Mouse (Mus musculus): ENCODE measurements around the gene Slc35f3. TPM values are rescaled to one million over a fixed set of nuclear protein-coding genes. Genes with fewer than 3 reads are reported as not detected.
"Not testable (repeated sequence)": the region's sequence is repeated elsewhere in the genome, so short reads cannot be mapped to it uniquely, and the experiment has no call there.

Gene Slc35f3
- polyA plus RNA-seq, 1 experiment: 0.91 TPM

GRCm38 (mm10) chr8:126382216-126382615 lies 83.9 kb downstream of the Slc35f3 start:
- no peak for DNase-seq
- Histone ChIP-seq H3K4me1 (ENCODE audit: control insufficient read depth, insufficient read depth, low read length) (no peaks in the 10 kb centered on the region), H3K4me3 (replicated peaks; ENCODE audit: extremely low read depth, low read depth, low read length) (no peak overlapping the region)
- 36% methylated on average over 14 of the region's 14 CpGs for WGBS
- TF ChIP-seq CTCF (IDR thresholded peaks at IDR 0.05; ENCODE audit: insufficient read depth, low read length) (no peak), POLR2A (IDR thresholded peaks at IDR 0.05; ENCODE audit: borderline replicate concordance, extremely low read depth, low read depth, low read length) (no peak)

- peak; percentile 9 for DNase-seq
- H3K4me3 ChIP-seq (replicated peaks; ENCODE audit: extremely low read depth, low read depth, low read length): no peak overlapping the region
- peak; percentile 63 for TF ChIP-seq CTCF (IDR thresholded peaks at IDR 0.05; ENCODE audit: insufficient read depth, low read length)
- TF ChIP-seq POLR2A (IDR thresholded peaks at IDR 0.05; ENCODE audit: borderline replicate concordance, extremely low read depth, low read depth, low read length): no peak
- no peaks in the 10 kb centered on the region for H3K4me1 ChIP-seq (ENCODE audit: control insufficient read depth, insufficient read depth, low read length)
- 60% methylated on average over 5 of the region's 5 CpGs for WGBS
Measured at GRCm38 (mm10) chr8:126382749-126383148, 84.4 kb downstream of the Slc35f3 start.

DNA sequence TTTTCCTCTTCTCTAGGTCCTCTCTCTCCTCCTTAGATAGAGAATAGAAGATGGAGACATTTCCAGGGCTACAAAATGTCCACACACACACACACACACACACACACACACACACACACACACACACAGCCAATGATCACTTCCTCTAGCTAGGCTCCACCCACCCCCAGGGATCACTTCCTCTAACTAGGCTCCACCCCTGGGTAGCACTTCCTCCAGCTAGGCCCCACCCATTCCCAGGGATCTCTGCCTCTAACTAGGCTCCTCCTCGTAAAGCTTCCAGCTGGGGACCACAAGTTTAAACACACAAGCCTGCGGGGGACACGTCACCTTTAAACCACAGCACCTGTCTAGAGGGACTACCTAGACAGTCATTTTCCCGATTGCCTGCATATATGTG lies 89.2 kb downstream of the Slc35f3 start:
- DNase-seq: no peak
- TF ChIP-seq POLR2A (IDR thresholded peaks at IDR 0.05; ENCODE audit: borderline replicate concordance, extremely low read depth, low read depth, low read length) (no peak), CTCF (IDR thresholded peaks at IDR 0.05; ENCODE audit: insufficient read depth, low read length) (no peak)
- H3K4me1 ChIP-seq (ENCODE audit: control insufficient read depth, insufficient read depth, low read length): no peaks in the 10 kb centered on the region
- WGBS: 77% methylated on average over 4 of the region's 4 CpGs
- no peak overlapping the region for H3K4me3 ChIP-seq (replicated peaks; ENCODE audit: extremely low read depth, low read depth, low read length)

- no peak for TF ChIP-seq POLR2A (IDR thresholded peaks at IDR 0.05; ENCODE audit: borderline replicate concordance, extremely low read depth, low read depth, low read length)
- TF ChIP-seq CTCF (IDR thresholded peaks at IDR 0.05; ENCODE audit: insufficient read depth, low read length): no peak
- Histone ChIP-seq H3K4me3 (replicated peaks; ENCODE audit: extremely low read depth, low read depth, low read length) (no peak overlapping the region), H3K4me1 (ENCODE audit: control insufficient read depth, insufficient read depth, low read length) (no peaks in the 10 kb centered on the region)
- peak; percentile 17 for DNase-seq
- WGBS: 27% methylated on average over 2 of the region's 2 CpGs
Measured at GRCm38 (mm10) chr8:126391541-126391940, 93.2 kb downstream of the Slc35f3 start.

- TF ChIP-seq CTCF (IDR thresholded peaks at IDR 0.05; ENCODE audit: insufficient read depth, low read length) (no peak), POLR2A (IDR thresholded peaks at IDR 0.05; ENCODE audit: borderline replicate concordance, extremely low read depth, low read depth, low read length) (no peak)
- no peak for DNase-seq
- 72% methylated on average over 9 of the region's 9 CpGs for WGBS
- Histone ChIP-seq H3K4me3 (replicated peaks; ENCODE audit: extremely low read depth, low read depth, low read length) (no peak overlapping the region), H3K4me1 (ENCODE audit: control insufficient read depth, insufficient read depth, low read length) (no peaks in the 10 kb centered on the region)
Measured at GRCm38 (mm10) chr8:126395386-126395785, 97.0 kb downstream of the Slc35f3 start.

DNA sequence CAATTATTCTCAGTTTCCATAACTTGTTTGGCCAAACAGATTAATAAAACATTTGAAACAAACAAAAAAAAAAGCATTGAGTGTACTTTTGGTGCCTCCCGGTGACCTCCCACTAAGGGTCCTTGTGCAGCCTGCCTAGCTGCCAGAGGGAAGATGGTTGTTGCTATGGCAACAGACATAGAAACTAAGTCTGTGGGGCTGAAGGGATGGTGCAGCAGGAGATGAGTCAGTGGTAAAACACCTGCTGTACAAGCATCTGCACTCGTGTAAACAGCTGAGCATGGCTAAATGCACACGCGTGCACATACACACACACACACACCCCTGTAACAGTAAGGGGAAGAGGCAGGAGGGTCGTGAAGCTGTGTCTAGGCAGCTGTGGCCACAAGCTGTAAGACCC lies 97.6 kb downstream of the Slc35f3 start:
- whole genome bisulfite sequencing: 68% methylated on average over 5 of the region's 5 CpGs
- DNase-seq: no peak
- Histone ChIP-seq H3K4me1 (ENCODE audit: control insufficient read depth, insufficient read depth, low read length) (no peaks in the 10 kb centered on the region), H3K4me3 (replicated peaks; ENCODE audit: extremely low read depth, low read depth, low read length) (no peak overlapping the region)
- TF ChIP-seq POLR2A (IDR thresholded peaks at IDR 0.05; ENCODE audit: borderline replicate concordance, extremely low read depth, low read depth, low read length) (no peak), CTCF (IDR thresholded peaks at IDR 0.05; ENCODE audit: insufficient read depth, low read length) (no peak)

DNA sequence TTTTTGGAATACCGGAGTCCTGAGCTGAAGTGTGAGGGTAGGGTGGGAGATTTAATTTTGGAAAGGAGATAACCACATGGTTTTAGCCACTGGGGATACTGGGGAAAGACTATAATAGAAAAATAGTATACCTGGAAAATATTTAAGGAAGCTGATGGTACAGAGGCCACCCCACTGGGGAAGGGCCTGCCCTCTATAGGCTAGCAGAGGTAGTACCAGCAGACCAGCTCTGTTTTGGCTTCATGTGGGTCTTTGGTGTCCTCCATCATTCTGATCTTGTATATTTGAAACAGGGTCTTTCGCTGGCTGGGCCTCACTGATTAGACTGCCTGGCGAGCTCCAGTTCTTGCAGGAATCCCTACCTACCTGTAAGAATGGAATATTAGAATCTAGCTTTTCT lies 100.0 kb downstream of the Slc35f3 start:
- no peak for TF ChIP-seq POLR2A (IDR thresholded peaks at IDR 0.05; ENCODE audit: borderline replicate concordance, extremely low read depth, low read depth, low read length)
- TF ChIP-seq CTCF (IDR thresholded peaks at IDR 0.05; ENCODE audit: insufficient read depth, low read length): peak; percentile 65
- WGBS: 67% methylated on average over 3 of the region's 3 CpGs
- DNase-seq: no peak
- H3K4me3 ChIP-seq (replicated peaks; ENCODE audit: extremely low read depth, low read depth, low read length): no peak overlapping the region
- H3K4me1 ChIP-seq (ENCODE audit: control insufficient read depth, insufficient read depth, low read length): no peaks in the 10 kb centered on the region

DNA sequence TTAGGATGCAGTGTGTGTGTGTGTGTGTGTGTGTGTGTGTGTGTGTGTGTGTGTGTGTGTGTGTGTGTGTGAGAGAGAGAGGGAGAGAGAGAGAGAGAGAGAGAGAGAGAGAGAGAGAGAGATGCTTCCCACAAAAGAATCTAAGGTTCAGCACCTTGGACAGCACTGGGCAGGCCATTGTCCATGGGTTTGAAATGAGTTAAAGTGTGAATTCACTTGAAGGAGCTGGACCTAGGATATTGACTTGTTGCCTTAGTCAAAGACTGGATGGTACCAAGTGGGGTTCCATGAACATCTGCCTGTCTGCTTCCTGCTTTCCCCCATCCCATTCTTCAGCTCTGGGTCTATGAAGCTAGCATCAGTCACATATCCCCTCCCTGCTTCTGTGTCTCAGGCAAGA lies 106.2 kb downstream of the Slc35f3 start:
- H3K4me3 ChIP-seq (replicated peaks; ENCODE audit: extremely low read depth, low read depth, low read length); H3K4me1 ChIP-seq (ENCODE audit: control insufficient read depth, insufficient read depth, low read length); DNase-seq: not testable (repeated sequence)

- TF ChIP-seq CTCF (IDR thresholded peaks at IDR 0.05; ENCODE audit: insufficient read depth, low read length) (no peak), POLR2A (IDR thresholded peaks at IDR 0.05; ENCODE audit: borderline replicate concordance, extremely low read depth, low read depth, low read length) (no peak)
- Histone ChIP-seq H3K4me3 (replicated peaks; ENCODE audit: extremely low read depth, low read depth, low read length) (no peak overlapping the region), H3K4me1 (ENCODE audit: control insufficient read depth, insufficient read depth, low read length) (no peaks in the 10 kb centered on the region)
- no peak for DNase-seq
- 68% methylated on average over 4 of the region's 4 CpGs for WGBS
Measured at GRCm38 (mm10) chr8:126405030-126405429, 106.7 kb downstream of the Slc35f3 start.

DNA sequence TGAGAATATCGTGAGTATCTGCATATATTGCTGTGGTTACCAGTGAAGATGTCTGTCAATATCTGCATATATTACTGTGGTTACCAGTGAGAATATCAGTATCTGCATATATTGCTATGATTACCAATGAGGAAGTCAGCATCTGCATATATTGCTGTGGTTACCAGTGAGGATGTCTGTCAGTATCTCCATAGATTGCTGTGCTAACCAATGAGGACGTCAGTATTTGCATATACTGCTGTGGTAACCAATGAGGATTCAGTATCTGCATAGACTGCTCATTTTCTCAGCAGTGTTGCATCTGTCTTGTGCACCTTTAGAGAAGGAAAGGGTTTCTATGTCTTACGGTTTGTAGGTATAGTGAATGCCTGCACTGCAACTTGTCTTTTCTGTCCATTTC lies 122.5 kb downstream of the Slc35f3 start:
- no peak for DNase-seq
- TF ChIP-seq POLR2A (IDR thresholded peaks at IDR 0.05; ENCODE audit: borderline replicate concordance, extremely low read depth, low read depth, low read length) (no peak), CTCF (IDR thresholded peaks at IDR 0.05; ENCODE audit: insufficient read depth, low read length) (no peak)
- H3K4me3 ChIP-seq (replicated peaks; ENCODE audit: extremely low read depth, low read depth, low read length): no peak overlapping the region
- peaks cover 5% of the 10 kb centered on the region for H3K4me1 ChIP-seq (ENCODE audit: control insufficient read depth, insufficient read depth, low read length)
- WGBS: 85% methylated on average over 3 of the region's 3 CpGs
